Mouse (Mus musculus) layer of hippocampus, adult 11-12 months (tissue): ENCODE measurements around the gene Nop10.

Experiments
- DNase-seq: peaks from one replicate; pipeline ENCODE4 v3.0.0; 2022; ENCODE audit warnings: low spot score

Nop10 gene

GRCm38 (mm10) chr2:112261748-112262653 is at the start of gene Nop10:
Nop10 (plus strand) TSS chr2:112261926.
- peak; percentile 92 for DNase-seq

DNA sequence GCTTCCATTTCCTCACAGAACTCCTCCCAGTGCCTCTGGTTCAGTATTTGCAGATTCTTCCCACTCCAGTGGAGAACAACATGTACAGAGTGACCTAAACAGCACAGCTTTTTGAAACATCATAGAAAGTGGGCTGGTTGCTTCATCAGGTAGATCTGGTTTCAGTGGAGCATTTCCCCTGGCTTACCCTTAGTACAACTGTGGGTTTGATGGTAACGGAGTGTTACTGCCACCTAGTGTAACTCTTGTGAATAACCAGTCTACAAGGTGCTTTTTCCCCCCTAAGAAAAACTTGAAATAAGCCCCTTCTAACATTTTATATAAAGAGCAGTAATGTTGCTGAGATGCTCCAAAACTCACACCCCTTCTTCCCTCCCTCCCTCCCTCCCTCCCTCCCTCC is 45.7 kb upstream of the Nop10 start:
- DNase-seq = peak; percentile 30

- DNase-seq = no peak
Observed at GRCm38 (mm10) chr2:112217614-112218013, 44.1 kb upstream of the Nop10 start.

DNA sequence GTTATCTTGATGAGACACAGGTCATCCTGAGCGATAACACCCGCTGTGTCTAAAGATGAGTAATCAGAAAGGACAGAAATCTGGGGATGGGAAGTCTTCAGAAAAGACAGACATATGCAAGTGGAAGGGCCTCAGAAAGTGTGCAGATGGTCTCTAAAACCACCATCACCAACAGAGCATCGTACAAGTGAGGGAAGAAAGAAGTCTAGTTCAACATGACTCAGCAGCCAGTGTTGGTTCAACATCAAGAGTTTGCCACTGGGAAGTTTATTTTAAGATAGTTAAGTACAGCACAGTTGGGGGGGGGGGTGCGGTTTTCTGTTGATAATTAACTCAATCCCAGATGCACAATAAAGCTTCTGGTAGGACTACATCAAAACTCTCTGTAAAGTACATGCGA is 40.8 kb upstream of the Nop10 start:
- DNase-seq = no peak

GRCm38 (mm10) chr2:112222607-112223006 is 39.1 kb upstream of the Nop10 start:
- no peak for DNase-seq

DNA sequence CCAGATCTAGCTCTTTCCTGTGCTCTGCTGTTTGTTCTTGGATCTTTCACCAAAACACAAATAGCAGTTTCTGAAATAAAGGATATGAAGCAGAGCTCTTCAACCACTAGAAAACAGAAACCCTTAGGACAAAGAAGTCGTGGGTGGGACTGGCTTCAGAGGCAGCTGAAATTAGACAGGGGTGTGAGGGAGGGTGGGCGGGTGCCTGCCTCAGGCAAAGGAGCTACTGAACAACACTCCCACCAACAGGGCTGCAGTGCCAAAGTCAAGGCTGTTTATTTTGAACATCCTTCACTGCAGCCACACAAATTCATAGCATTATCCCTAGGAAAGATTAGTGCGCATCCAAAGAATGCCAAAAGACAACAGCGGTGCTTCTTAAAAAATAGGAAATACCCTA is 37.4 kb upstream of the Nop10 start:
- DNase-seq = no peak

GRCm38 (mm10) chr2:112232623-112233022 is 29.1 kb upstream of the Nop10 start:
- DNase-seq = no peak

- DNase-seq = no peak
Observed at GRCm38 (mm10) chr2:112236620-112237019, 25.1 kb upstream of the Nop10 start.

GRCm38 (mm10) chr2:112238006-112238405 is 23.7 kb upstream of the Nop10 start:
- DNase-seq = no peak

DNA sequence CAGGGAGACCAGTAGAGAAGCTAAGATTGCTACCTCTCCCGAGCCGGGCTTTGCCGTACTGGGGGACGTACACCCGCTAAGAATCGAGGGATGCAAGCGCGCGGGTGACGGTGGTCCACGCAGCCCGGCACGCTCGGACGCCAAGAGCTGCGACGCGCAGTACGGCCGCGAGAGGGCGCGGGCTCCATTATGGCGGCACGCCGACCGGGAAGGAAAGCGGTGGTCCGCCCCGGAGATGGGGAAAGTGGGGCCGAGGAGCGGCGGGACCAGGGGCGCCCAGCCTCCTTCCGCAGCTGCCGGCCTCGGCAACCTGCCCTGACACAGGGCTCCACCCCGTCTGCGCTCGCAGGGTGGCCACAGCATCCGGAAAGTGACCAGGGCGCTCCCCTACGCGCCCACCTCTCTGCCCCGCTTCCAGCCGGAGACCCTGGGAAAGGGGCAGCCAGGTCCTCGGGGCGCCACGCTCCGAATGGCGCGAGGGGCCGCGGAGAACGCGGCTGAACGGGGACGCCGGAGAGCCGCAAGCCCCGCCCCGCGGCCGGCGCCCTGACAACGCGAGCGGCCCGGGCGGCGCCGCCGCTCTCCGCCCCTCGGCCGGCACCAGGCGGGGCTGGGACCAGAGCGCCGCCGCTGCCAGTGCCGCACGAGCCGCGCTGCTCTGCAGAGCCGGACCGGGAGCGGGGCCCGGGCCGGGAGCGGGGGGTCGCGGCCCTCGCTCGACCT is 22.4 kb upstream of the Nop10 start, which contains the start of gene Lpcat4:
Lpcat4 (plus strand) TSS at position 257 of the 723 bp plus-strand sequence.
- peak; percentile 90 for DNase-seq

DNA sequence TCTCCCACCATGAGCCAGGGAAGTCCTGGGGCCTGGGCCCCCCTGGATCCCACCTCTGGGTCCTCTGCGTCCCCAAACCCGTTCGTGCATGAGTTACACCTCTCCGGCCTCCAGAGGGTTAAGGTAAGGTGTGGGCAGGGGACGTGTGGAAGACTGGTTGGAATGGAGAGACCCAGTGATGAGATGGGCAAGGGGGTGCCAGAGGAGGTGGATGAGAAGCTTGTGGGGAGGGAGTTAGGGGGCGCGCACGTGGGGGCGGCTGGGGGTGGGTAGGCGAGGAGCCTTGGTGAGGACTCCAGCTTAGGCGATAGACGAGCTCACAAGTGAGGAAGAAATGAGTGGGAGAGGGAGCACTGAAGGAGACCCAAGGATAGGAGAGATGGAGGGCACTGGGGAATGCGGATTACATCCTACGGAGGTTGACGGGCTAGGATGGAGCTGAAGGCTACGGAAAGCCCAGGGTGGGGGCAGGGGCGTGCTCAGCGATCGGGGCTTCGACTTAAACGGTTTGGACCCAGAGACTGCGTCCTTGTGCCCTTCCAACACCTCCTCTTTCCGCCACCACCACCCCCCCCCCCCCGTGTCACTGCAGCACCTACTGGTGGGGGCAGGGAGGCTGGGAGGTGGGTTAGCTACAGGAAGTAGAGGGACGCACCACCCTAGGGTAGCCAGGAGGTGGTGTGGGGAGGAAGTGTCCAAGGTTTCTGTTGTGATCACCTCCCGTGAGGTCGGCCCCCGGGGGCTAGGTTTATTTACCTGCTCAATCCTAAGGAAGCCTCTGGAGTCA is 21.6 kb upstream of the Nop10 start:
- DNase-seq = peak; percentile 39

GRCm38 (mm10) chr2:112241787-112242186 is 19.9 kb upstream of the Nop10 start:
- DNase-seq = no peak

- no peak for DNase-seq
Observed at GRCm38 (mm10) chr2:112245307-112245706, 16.4 kb upstream of the Nop10 start.

GRCm38 (mm10) chr2:112246193-112246592 is 15.5 kb upstream of the Nop10 start:
- no peak for DNase-seq

DNA sequence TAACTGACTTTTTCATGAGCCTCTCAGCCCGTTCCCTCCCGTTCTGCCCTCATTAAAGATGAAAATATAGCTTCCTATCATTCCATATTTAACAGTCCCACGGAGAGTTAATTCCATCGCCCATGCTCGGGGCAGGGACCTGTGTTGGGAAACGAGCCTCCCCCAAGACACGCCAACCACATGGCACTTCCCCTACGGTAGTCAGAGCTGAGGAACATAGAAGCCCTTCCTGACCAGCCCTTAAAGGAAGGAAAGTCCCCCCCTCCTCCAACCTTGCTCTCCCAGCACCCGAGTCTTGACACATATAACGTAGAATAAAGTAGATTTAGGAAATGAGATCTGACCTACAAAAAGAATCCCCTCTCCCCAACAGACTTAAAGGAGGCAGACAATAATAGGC is 14.4 kb upstream of the Nop10 start:
- DNase-seq = no peak

- DNase-seq = no peak
Observed at GRCm38 (mm10) chr2:112249780-112250453, 11.8 kb upstream of the Nop10 start.

DNA sequence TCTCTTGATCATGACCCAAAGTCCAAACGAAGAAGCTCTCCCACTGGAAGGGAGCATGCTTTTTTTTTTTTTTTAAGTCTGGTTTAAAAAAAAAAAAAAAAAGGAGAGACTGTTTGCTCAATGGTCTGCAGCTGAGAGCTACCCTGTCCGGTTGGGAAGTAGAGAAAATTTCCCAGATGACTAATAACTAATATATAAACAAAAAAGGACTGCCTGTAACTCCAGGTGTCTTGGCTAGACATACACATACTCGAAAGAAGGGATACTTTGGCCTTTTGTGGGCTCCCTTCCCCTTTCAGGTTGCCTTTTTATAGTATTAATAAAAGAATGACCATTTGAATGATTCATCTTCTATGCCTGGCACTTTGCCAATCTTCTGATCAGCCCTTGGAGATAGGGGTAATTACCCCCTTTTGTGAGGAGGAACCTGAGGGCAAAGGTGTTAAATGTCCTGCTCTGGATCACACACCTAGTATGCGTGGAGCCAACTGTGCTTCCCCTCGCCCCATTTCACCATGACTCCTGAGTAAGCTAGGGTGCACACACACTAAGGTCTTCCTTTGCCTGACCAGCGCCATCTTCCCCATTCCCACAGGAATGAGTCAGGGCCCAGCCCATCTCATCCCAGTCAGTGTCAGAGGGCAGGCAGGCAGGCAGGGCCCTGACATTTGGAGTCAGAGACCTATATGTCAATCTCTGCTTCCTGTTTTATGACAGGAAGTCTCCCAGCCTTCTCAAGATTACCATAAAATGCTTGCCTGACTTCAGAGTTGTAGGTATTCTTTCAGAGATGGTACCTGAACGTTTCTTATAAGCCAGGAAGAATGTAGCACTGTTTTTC is 6.8 kb upstream of the Nop10 start:
- no peak for DNase-seq

DNA sequence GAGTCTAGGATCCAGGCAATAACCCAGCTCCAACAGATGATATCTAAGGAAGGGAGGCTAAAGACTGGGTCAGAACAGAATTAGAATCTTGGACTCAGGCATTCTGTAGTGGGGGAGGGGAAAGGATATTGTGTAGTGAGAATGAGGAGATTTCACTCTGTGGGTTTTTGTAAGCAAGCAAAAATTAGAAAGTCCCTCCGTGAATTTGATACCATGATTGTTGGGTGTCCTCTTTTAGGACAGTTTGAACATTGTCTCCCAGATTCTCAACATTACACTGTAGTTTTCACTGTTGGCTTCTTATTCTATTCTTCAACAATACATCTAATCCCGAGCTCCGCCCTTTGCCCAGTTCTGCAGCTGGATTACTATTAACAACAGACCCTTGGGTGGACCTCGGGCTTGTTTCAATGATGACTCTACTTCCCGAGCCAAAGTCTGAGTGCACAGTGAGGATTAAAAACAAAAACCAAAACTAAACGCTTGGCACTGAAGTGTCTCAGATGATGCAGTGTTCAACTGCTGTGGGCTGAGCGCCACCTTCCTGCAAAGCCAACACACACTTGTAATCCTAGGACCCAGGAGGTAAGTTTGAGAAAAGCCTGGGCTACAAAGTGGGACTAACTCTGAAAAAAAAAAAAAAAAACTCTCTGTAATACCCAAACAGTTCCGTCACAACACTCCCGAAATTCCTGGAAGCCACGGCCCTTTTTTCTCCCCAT is 2.3 kb upstream of the Nop10 start, which contains the start of gene Nutm1:
Nutm1 (minus strand) TSS at position 51 of the 722 bp plus-strand sequence.
- DNase-seq = no peak

GRCm38 (mm10) chr2:112262779-112263295 is 1.1 kb downstream of the Nop10 start:
- no peak for DNase-seq

GRCm38 (mm10) chr2:112264364-112264763 is 2.6 kb downstream of the Nop10 start:
- no peak for DNase-seq
